Mouse (Mus musculus): ENCODE data around the gene Dnah14.
"Not testable (repeated sequence)": the region's sequence is repeated elsewhere in the genome, so short reads cannot be mapped to it uniquely, and the experiment has no call there.

The Dnah14 gene

DNA sequence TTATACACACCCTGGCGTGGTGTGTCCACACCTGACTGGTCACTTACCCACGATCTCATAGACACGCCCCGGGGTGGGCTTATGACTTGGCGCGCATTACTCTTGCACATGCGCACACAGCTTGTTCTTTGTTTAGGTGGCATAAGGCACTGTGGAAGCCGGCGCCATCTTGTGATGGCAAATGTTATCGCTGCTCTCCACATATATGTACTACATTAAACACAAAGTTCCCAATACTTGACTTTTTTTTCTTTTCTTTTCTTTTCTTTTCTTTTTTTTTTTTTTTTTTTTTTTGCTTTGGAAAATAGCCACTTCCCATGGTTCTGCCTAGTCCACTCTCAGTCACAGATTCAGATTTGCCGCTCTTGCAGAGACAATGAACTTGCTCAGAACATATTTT, 206.2 kb downstream of the Dnah14 start:
- DNase-seq (ENCODE audit: low spot score in 2 of 2), result not testable (repeated sequence)

- no peak for DNase-seq (ENCODE audit: low spot score in 2 of 2)
Measured at GRCm38 (mm10) chr1:181789952-181790351, 213.6 kb downstream of the Dnah14 start.

- peak; percentile 20 to 31 for DNase-seq (ENCODE audit: low spot score in 2 of 2)
Measured at GRCm38 (mm10) chr1:181793541-181793940, 217.2 kb downstream of the Dnah14 start.

GRCm38 (mm10) chr1:181799911-181800310, 223.6 kb downstream of the Dnah14 start:
- no peak for DNase-seq (ENCODE audit: low spot score in 2 of 2)

- DNase-seq (ENCODE audit: low spot score in 2 of 2), result no peak
Measured at GRCm38 (mm10) chr1:181800667-181801066, 224.3 kb downstream of the Dnah14 start.

DNA sequence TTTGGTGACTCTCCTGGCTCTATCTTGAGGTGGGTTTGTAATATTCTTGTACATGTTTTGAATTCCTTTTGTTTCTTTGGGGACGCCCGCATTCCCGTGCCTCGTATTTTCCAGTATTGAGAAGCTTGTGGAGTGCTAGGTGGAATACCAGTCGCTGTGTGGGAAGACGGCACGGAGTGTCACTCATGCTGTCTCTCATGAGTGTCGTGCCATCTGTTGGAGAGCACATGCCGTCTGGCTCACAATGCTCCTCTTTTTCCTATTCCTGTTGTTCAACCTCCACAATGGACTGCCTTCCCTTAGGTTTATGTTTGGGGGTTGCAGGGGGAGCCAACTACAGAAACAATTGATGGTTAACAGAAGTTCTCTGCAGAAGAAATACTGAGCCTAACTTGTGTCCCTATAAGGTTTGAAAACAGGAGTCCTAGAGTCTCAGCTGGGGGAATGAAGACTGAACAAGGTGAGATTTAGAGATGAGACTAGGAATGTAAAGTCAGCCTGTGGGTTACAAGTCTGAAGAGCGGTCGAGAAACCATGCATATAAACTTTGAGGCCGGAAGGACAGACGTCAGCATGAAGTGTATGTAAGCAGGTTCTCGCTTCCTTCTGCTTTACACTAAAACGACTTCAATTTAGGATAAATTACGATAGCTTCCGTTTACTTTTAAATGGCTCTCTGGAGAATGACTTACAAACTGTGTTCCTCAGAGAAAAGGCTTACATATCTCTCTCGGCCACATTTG, 235.3 kb downstream of the Dnah14 start:
- peak in 1 of 2 experiments; percentile 11 for DNase-seq (ENCODE audit: low spot score in 2 of 2)

GRCm38 (mm10) chr1:181826716-181827115, 250.4 kb downstream of the Dnah14 start:
- no peak for DNase-seq (ENCODE audit: low spot score in 2 of 2)

GRCm38 (mm10) chr1:181828365-181828764, 252.0 kb downstream of the Dnah14 start:
- no peak for DNase-seq (ENCODE audit: low spot score in 2 of 2)

DNA sequence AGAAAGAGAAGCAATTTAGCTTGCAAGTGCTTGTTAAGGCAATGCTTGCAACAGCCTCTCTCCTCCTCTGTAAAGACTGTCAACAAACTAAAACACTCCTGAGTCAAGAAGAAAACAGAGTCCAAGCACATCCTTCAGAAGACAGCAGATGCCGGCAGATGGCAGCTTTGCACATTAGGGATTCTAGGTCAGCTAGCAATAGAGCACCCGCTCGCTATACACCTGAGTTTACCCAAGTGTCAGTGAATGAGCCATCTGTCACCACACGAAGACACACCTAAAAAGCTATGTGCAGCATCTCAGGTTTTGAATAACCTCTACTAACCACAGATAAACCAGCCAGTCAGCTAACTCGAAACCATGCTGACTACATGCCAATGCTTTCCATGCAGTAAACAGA, 256.4 kb downstream of the Dnah14 start:
- DNase-seq (ENCODE audit: low spot score in 2 of 2), result no peak

DNA sequence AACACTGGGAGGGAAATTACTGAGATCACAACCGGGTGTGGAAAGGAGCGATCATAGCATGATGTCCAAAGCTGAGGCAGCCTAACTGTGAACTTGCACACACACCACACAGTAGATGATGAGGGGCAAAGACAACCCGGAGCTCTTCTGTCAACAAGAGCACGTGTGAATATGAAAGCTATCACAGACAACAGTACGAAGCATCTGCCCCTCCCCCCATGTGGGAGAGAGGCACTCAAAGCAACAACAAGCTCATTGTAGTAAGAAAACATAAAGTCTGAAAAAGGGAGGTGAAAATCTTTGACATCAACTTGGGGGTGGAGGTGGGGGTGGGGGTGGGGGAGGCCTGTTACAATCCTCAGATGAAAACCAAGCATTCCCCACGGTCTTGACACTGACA, 256.8 kb downstream of the Dnah14 start:
- no peak for DNase-seq (ENCODE audit: low spot score in 2 of 2)

DNA sequence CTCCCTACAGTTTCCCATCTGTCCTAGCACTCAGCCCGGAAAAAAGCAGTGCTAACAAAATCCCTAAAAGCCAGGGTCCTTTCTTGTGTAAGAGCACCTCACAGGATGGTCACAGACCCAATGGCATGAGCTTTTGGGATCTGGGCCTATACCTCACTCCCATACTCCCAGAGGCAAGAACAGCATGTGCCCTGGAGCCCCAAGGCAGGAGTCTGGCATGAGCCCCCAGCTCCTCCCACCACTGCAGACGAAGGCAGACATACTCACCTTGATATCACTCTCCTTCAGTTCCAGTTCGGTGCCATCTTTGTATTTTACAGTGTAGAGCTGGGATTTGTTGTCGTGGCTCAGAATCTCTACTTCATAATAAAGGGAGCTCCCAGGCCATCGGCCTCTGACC, 261.8 kb downstream of the Dnah14 start:
- no peak for DNase-seq (ENCODE audit: low spot score in 2 of 2)

- no peak for DNase-seq (ENCODE audit: low spot score in 2 of 2)
Measured at GRCm38 (mm10) chr1:181839746-181840366, 263.5 kb downstream of the Dnah14 start.

GRCm38 (mm10) chr1:181841396-181841795, 265.0 kb downstream of the Dnah14 start:
- no peak for DNase-seq (ENCODE audit: low spot score in 2 of 2)

GRCm38 (mm10) chr1:181841864-181842672, 265.7 kb downstream of the Dnah14 start:
- DNase-seq (ENCODE audit: low spot score in 2 of 2), result peak; percentile 84 to 95

GRCm38 (mm10) chr1:181842781-181843180, 266.4 kb downstream of the Dnah14 start, which contains the start of gene Lbr:
TSS of gene Lbr (minus strand) at chr1:181843046.
- no peak for DNase-seq (ENCODE audit: low spot score in 2 of 2)

DNA sequence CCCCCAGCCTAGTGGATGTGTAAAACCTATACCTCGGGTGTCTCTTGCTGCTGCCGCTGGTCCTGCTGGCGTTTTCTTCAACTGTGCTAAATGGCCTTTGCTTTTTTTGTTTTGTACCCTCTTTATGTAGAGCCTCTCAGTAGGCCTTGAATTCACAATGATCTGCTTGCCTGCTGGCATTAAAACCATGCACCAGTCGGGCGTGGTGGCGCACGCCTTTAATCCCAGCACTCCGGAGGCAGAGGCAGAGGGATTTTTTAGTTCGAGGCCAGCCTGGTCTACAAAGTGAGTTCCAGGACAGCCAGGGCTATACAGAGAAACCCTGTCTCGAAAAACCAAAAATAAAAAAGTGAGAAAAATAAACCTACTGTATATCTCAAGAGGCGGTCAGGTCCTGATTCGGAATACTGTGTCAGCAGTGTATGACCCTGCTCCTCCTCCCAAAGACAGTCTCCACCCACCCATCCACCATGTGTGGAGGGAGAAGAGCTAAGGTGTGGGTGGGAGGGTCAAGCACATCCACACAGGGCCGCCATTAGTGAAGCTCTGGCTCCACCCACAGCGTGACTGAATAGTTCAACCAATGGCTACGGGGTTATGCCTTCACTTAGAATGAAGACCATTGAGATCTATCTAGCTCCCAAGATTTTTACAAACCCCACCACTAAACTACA, 268.7 kb downstream of the Dnah14 start:
- DNase-seq (ENCODE audit: low spot score in 2 of 2), result no peak

GRCm38 (mm10) chr1:181845767-181846166, 269.4 kb downstream of the Dnah14 start:
- DNase-seq (ENCODE audit: low spot score in 2 of 2), result no peak

- DNase-seq (ENCODE audit: low spot score in 2 of 2), result no peak
Measured at GRCm38 (mm10) chr1:181847396-181847795, 271.0 kb downstream of the Dnah14 start.

DNA sequence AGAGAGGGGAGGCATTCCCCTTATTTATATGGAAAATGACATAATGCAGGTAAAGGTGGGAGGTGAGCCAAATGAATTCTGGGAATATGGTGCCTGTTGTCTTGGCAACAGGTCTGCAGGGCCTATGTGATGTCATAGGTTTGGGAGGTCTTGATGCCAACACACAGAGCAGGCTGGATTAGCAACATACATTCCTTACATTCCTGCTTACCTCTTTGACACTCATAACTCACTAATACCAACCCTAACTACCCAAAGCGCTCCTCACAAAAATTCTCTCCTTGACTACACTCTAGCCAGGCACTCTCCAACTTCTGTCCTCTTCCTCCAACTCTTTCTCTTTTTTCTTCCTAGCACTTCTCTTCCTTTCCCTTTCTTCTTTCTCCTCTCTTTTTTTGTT, 271.9 kb downstream of the Dnah14 start:
- no peak for DNase-seq (ENCODE audit: low spot score in 2 of 2)

DNA sequence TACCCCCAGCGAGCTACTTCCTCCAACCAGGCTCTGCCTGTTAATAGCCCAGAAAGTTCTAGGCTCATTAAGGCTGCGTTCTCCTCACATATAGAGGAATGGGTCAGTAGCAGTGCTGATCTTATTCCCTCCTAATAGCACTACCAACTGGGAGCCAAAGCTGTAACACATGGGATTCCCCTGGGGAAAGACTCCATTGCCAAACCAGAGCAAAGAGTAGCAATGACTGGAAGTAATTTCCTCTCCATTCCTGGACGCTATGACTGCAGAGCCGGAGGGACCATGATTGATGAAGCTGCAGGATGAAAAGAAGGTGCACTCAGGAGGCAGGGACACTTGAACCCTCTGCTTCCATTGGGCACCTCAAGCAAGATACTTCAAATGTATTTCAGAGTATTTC, 274.1 kb downstream of the Dnah14 start:
- DNase-seq (ENCODE audit: low spot score in 2 of 2), result no peak

GRCm38 (mm10) chr1:181851521-181852310, 275.4 kb downstream of the Dnah14 start:
- DNase-seq (ENCODE audit: low spot score in 2 of 2), result peak in 1 of 2 experiments; percentile 42
